Mouse (Mus musculus): ENCODE results near the gene Gm9817.

DNA sequence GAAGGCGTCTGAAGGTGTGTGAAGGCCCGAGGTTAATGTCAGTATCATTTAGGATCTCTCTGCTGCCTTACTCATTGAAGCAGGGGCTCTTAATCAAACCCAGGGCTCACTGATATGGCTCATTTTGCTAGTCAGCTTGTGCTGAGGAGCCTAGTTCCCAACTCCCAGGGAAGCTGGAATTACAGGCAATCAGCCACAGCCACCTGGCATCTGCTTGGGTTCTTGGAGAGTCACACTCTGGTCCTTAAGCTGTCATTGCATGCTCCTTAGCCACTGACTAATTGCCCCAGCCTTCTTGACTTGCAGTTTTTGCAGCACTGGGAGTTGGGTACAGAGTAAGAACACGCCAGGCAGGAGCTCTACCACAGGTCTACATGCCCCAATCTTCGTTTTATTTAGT, 42.1 kb upstream of the Gm9817 start:
- TF ChIP-seq POLR2A (IDR thresholded peaks at IDR 0.05; ENCODE audit: insufficient read length, low read depth) (no peak), TCF3 (IDR thresholded peaks at IDR 0.05; ENCODE audit: insufficient read length, low read depth) (no peak), REST (IDR thresholded peaks at IDR 0.05; ENCODE audit: insufficient read depth, insufficient read length) (no peak), MAX (IDR thresholded peaks at IDR 0.05; ENCODE audit: low read depth) (no peak), MYOG (IDR thresholded peaks at IDR 0.05; ENCODE audit: control insufficient read depth in 1 of 3, insufficient read depth in 1 of 3, insufficient read length in 2 of 3, low read depth in 2 of 3) (no peak), CEBPB (IDR thresholded peaks at IDR 0.05; ENCODE audit: insufficient read depth, poor library complexity, severe bottlenecking) (no peak), TCF12 (IDR thresholded peaks at IDR 0.05; ENCODE audit: insufficient read depth, poor library complexity, severe bottlenecking) (no peak)

All from myocyte (in vitro differentiated cells).